Mouse (Mus musculus) midbrain, embryonic 13.5 days (tissue): ENCODE data around the gene Olfr523. TPM values are rescaled to one million over a fixed set of nuclear protein-coding genes. Genes with fewer than 3 reads are reported as not detected.
"Not testable (repeated sequence)": the region's sequence is repeated elsewhere in the genome, so short reads cannot be mapped to it uniquely, and the experiment has no call there.

ENCODE experiments used
- ATAC-seq: fragments of 200-750 bp; cut with Nextera tagmentation; 2 replicates; pipeline ENCODE4 v1.8.0; 2017; ENCODE audit warnings: mild to moderate bottlenecking, moderate TSS enrichment, moderate library complexity
- H3K27ac ChIP-seq: fragments of 300-500 bp; sonication (generic); 2 replicates; pipeline ENCODE4 v1.5.1; 2015; ENCODE audit warnings: inconsistent platforms, mild to moderate bottlenecking, moderate library complexity
- H3K27me3 ChIP-seq: fragments of 300-500 bp; sonication (generic); 2 replicates; pipeline ENCODE4 v1.6.1; 2015; ENCODE audit warnings: mild to moderate bottlenecking, inconsistent platforms
- H3K36me3 ChIP-seq: fragments of 300-500 bp; sonication (generic); 2 replicates; pipeline ENCODE4 v1.6.1; 2015; ENCODE audit warnings: mild to moderate bottlenecking, inconsistent platforms
- H3K4me1 ChIP-seq: fragments of 300-500 bp; sonication (generic); replicated peaks from 2 replicates; pipeline ENCODE4 v1.6.1; 2015; ENCODE audit warnings: inconsistent platforms
- H3K4me2 ChIP-seq: fragments of 300-500 bp; sonication (generic); replicated peaks from 2 replicates; pipeline ENCODE4 v1.6.1; 2015; ENCODE audit warnings: moderate library complexity, mild to moderate bottlenecking, inconsistent platforms
- H3K4me3 ChIP-seq: fragments of 300-500 bp; sonication (generic); replicated peaks from 2 replicates; pipeline ENCODE4 v1.5.1; 2015; ENCODE audit warnings: mild to moderate bottlenecking, inconsistent platforms
- H3K9ac ChIP-seq: fragments of 300-500 bp; sonication (generic); replicated peaks from 2 replicates; pipeline ENCODE4 v1.6.1; 2015; ENCODE audit warnings: mild to moderate bottlenecking, inconsistent platforms
- H3K9me3 ChIP-seq: fragments of 300-500 bp; sonication (generic); 2 replicates; pipeline ENCODE4 v1.6.1; 2016; ENCODE audit warnings: mild to moderate bottlenecking, inconsistent platforms
- WGBS: fragments of 180-500 bp; shearing (Covaris S2); methylation state at CpG from one replicate; pipeline ENCODE4 v1.1.7; 2015; 5-methylcytosine and 5-hydroxymethylcytosine counted together
- polyA plus RNA-seq: library from polyadenylated mRNA; unstranded; fragments of >200 nt; fragmentation: Nextera tagmentation; extraction: Ambion mirVana; gene quantifications from 2 replicates; pipeline ENCODE4 v1.2.1, GENCODE M21; 2015

Gene Olfr523
- not detected in 2 replicates for polyA plus RNA-seq

DNA sequence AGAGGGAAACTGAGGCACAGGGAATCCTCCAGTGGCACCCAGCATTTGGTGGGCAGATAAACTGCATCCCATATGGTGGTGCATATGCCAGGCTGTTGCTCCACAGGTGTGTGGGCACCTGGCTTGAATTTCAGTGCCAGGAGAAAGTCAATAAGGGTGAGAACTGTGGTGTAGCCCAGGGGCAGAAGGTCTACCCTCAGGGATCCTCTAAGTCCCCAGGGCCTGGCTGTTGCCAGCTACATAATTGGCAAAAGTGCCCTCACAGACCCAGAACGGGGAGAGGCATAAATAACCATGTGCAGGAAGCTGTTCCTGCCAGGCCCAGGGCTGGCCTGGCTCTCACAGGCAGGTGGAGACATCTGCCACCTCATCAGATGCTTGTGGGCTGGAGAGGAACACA lies at the start of gene Olfr523:
TSS of gene Olfr523 (plus strand) at position 282 of the 400 bp plus-strand sequence.
- Histone ChIP-seq H3K4me2 (no peak within 1 kb of the TSS), H3K4me3 (no peak within 1 kb of the TSS), H3K27ac (no peak within 1 kb of the TSS), H3K4me1 (no peaks in the 10 kb centered on the region), H3K9me3 (no peaks in the 10 kb centered on the region), H3K9ac (no peak within 1 kb of the TSS), H3K27me3 (0 out of 2 replicates have a peak, but pooled peaks cover 3% of the 10 kb centered on the region), H3K36me3 (no peaks in the 10 kb centered on the region)
- WGBS: 44% methylated on average over 1 of the region's 1 CpGs
- ATAC-seq: no peak

- WGBS: 98% methylated on average over 1 of the region's 1 CpGs
- Histone ChIP-seq H3K9ac (no peak overlapping the region), H3K27ac (no peak overlapping the region), H3K9me3 (no peaks in the 10 kb centered on the region), H3K27me3 (peaks cover 3% of the 10 kb centered on the region; the same call in 1 of the 2 replicates), H3K4me3 (no peak overlapping the region), H3K36me3 (no peaks in the 10 kb centered on the region), H3K4me1 (peaks cover 13% of the 10 kb centered on the region), H3K4me2 (no peak overlapping the region)
- no peak for ATAC-seq
Observed at GRCm38 (mm10) chr7:140124382-140124781, 48.6 kb upstream of the Olfr523 start.

- Histone ChIP-seq H3K36me3 (no peaks in the 10 kb centered on the region), H3K4me3 (peak overlapping the region; percentile 66), H3K9ac (peak overlapping the region; percentile 80), H3K27me3 (peaks cover 3% of the 10 kb centered on the region; the same call in 1 of the 2 replicates), H3K4me2 (peak overlapping the region; percentile 86), H3K4me1 (peaks cover 13% of the 10 kb centered on the region), H3K9me3 (no peaks in the 10 kb centered on the region), H3K27ac (0 out of 2 replicates have a peak overlapping the region, but pooled peaks have one; percentile 17)
- 2% methylated on average over 40 of the region's 40 CpGs for WGBS
- ATAC-seq: peak; percentile 94
Observed at GRCm38 (mm10) chr7:140125278-140126021, 47.6 kb upstream of the Olfr523 start.

DNA sequence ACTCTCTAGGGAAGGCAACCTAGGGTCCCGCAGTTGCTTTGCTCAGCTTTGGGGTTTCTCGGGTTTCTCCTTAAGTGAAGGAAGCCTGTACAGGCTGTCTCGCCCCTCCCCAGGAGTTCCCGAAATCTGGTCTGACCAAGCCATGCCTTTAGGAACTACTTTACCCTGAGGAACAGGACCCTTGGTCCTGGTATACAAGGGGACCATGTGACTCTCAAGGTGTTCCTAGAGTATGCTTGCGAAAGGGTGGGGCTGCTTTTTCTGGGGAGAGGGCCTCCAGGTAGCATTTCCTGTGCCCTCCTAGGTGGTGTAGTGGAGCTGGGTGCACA lies 47.0 kb upstream of the Olfr523 start:
- Histone ChIP-seq H3K27ac (no peak overlapping the region), H3K4me1 (peaks cover 13% of the 10 kb centered on the region), H3K9ac (peak overlapping the region; percentile 80), H3K9me3 (no peaks in the 10 kb centered on the region), H3K27me3 (peaks cover 3% of the 10 kb centered on the region; the same call in 1 of the 2 replicates), H3K4me3 (peak overlapping the region; percentile 66), H3K4me2 (peak overlapping the region; percentile 86), H3K36me3 (no peaks in the 10 kb centered on the region)
- 7% methylated on average over 5 of the region's 5 CpGs for WGBS
- ATAC-seq: no peak; the same call in 1 of the 2 replicates

DNA sequence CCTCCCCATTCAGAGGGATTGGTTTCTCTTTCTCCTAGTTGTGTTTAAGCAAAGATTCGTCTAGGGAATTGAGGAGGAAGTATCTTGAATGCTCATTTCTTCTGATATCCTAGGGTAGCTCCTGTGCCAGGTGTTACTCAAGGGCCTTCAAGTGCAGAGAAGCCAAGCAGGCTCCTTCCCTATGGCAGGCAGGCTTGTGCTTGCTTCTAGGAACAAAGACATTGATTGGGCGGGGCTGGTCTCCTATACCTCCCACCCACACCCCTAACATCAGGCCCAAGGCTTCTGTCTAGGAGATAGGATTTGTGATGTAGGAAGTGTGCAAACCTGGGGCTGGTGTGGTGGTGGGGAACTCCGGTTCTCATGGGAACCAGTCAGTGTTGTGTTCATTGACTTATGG lies 46.1 kb upstream of the Olfr523 start:
- no peaks in the 10 kb centered on the region for H3K27me3 ChIP-seq
- 88% methylated on average over 3 of the region's 3 CpGs for WGBS
- H3K9me3 ChIP-seq: no peaks in the 10 kb centered on the region
- no peaks in the 10 kb centered on the region for H3K36me3 ChIP-seq
- no peak overlapping the region for H3K4me2 ChIP-seq
- no peak overlapping the region for H3K9ac ChIP-seq
- no peak for ATAC-seq
- no peak overlapping the region for H3K4me3 ChIP-seq
- H3K27ac ChIP-seq: no peak overlapping the region
- H3K4me1 ChIP-seq: peaks cover 13% of the 10 kb centered on the region

GRCm38 (mm10) chr7:140127911-140128310 lies 45.1 kb upstream of the Olfr523 start:
- Histone ChIP-seq H3K27ac (no peak overlapping the region), H3K4me3 (no peak overlapping the region)
- 87% methylated on average over 2 of the region's 2 CpGs for WGBS

GRCm38 (mm10) chr7:140132184-140132583 lies 40.8 kb upstream of the Olfr523 start:
- WGBS: 95% methylated on average over 7 of the region's 7 CpGs
- not testable (repeated sequence) for ATAC-seq, H3K27ac ChIP-seq, H3K9me3 ChIP-seq, H3K4me1 ChIP-seq, H3K27me3 ChIP-seq, H3K9ac ChIP-seq, H3K4me2 ChIP-seq, H3K4me3 ChIP-seq, H3K36me3 ChIP-seq

More at GRCm38 (mm10) chr7:140127911-140128310, 45.1 kb upstream of the Olfr523 start:
- peaks cover 13% of the 10 kb centered on the region for H3K4me1 ChIP-seq
- no peak overlapping the region for H3K4me2 ChIP-seq
- H3K9me3 ChIP-seq: no peaks in the 10 kb centered on the region
- no peaks in the 10 kb centered on the region for H3K36me3 ChIP-seq
- no peaks in the 10 kb centered on the region for H3K27me3 ChIP-seq
- H3K9ac ChIP-seq: no peak overlapping the region
- ATAC-seq: no peak

GRCm38 (mm10) chr7:140134033-140134432 lies 39.0 kb upstream of the Olfr523 start:
- not testable (repeated sequence) for H3K27me3 ChIP-seq, H3K4me1 ChIP-seq, H3K9ac ChIP-seq, ATAC-seq, H3K4me3 ChIP-seq, H3K9me3 ChIP-seq, H3K4me2 ChIP-seq, H3K36me3 ChIP-seq, H3K27ac ChIP-seq
- 88% methylated on average over 7 of the region's 7 CpGs for WGBS

GRCm38 (mm10) chr7:140135106-140135770 lies 37.8 kb upstream of the Olfr523 start:
- 87% methylated on average over 5 of the region's 5 CpGs for WGBS
- peaks cover 10% of the 10 kb centered on the region for H3K4me1 ChIP-seq
- H3K9me3 ChIP-seq: no peaks in the 10 kb centered on the region
- no peaks in the 10 kb centered on the region; the same call in 1 of the 2 replicates for H3K36me3 ChIP-seq
- H3K9ac ChIP-seq: no peak overlapping the region
- no peak overlapping the region for H3K4me2 ChIP-seq
- H3K4me3 ChIP-seq: no peak overlapping the region
- ATAC-seq: no peak
- no peaks in the 10 kb centered on the region for H3K27me3 ChIP-seq
- no peak overlapping the region for H3K27ac ChIP-seq

GRCm38 (mm10) chr7:140137135-140138020 lies 35.6 kb upstream of the Olfr523 start, which contains the start of gene Mtg1:
TSS of gene Mtg1 (plus strand) at chr7:140137564.
- no peaks in the 10 kb centered on the region; the same call in 1 of the 2 replicates for H3K36me3 ChIP-seq
- H3K27me3 ChIP-seq: no peaks in the 10 kb centered on the region
- peak within 1 kb of the TSS; percentile 73 for H3K4me3 ChIP-seq
- H3K4me2 ChIP-seq: peak within 1 kb of the TSS; percentile 92
- H3K9me3 ChIP-seq: no peaks in the 10 kb centered on the region
- peak; percentile 98 for ATAC-seq
- WGBS: 2% methylated on average over 39 of the region's 39 CpGs
- H3K27ac ChIP-seq: peak within 1 kb of the TSS; percentile 71
- H3K9ac ChIP-seq: peak within 1 kb of the TSS; percentile 84
- peaks cover 15% of the 10 kb centered on the region for H3K4me1 ChIP-seq

- peak overlapping the region; percentile 92 for H3K4me2 ChIP-seq
- no peaks in the 10 kb centered on the region for H3K9me3 ChIP-seq
- H3K27ac ChIP-seq: peak overlapping the region; percentile 71
- no peaks in the 10 kb centered on the region; the same call in 1 of the 2 replicates for H3K36me3 ChIP-seq
- 0% methylated on average over 8 of the region's 8 CpGs for WGBS
- H3K9ac ChIP-seq: peak overlapping the region; percentile 84
- peak overlapping the region; percentile 73 for H3K4me3 ChIP-seq
- no peak for ATAC-seq
- H3K27me3 ChIP-seq: no peaks in the 10 kb centered on the region
- peaks cover 15% of the 10 kb centered on the region for H3K4me1 ChIP-seq
Observed at GRCm38 (mm10) chr7:140138021-140138310, 35.1 kb upstream of the Olfr523 start.
